Mouse (Mus musculus) intestine, postnatal 0 days (tissue): ENCODE measurements around the gene Tspan17. TPM values are rescaled to one million over a fixed set of nuclear protein-coding genes. Genes with fewer than 3 reads are reported as not detected.

Experiments used
- ATAC-seq: fragments of 200-750 bp; cut with Nextera tagmentation; 2 replicates; pipeline ENCODE4 v1.8.0; 2017; ENCODE audit warnings: mild to moderate bottlenecking, moderate TSS enrichment, moderate library complexity
- H3K27ac ChIP-seq: fragments of 300-500 bp; sonication (generic); 2 replicates; pipeline ENCODE4 v1.5.1; 2014; ENCODE audit warnings: mild to moderate bottlenecking, low read depth, low read length, moderate library complexity
- H3K27me3 ChIP-seq: fragments of 300-500 bp; sonication (generic); replicated peaks from 2 replicates; pipeline ENCODE4 v1.6.1; 2014; ENCODE audit warnings: low read length, mixed read lengths; ENCODE audit not compliant: control insufficient read depth, insufficient read depth
- H3K36me3 ChIP-seq: fragments of 300-500 bp; sonication (generic); 2 replicates; pipeline ENCODE4 v1.6.1; 2014; ENCODE audit warnings: mild to moderate bottlenecking, moderate library complexity; ENCODE audit not compliant: control insufficient read depth, insufficient read depth
- H3K4me1 ChIP-seq: fragments of 300-500 bp; sonication (generic); replicated peaks from 2 replicates; pipeline ENCODE4 v1.6.1; 2014; ENCODE audit warnings: antibody characterized with exemption, low read length, mixed read lengths; ENCODE audit not compliant: control insufficient read depth, insufficient read depth
- H3K4me2 ChIP-seq: fragments of 300-500 bp; sonication (generic); replicated peaks from 2 replicates; pipeline ENCODE4 v1.6.1; 2014; ENCODE audit warnings: low read depth, mild to moderate bottlenecking, moderate library complexity
- H3K4me3 ChIP-seq: fragments of 300-500 bp; sonication (generic); 2 replicates; pipeline ENCODE4 v1.5.1; 2014; ENCODE audit warnings: low read depth, low read length
- H3K9ac ChIP-seq: fragments of 300-500 bp; sonication (generic); 2 replicates; pipeline ENCODE4 v1.6.1; 2014; ENCODE audit warnings: mild to moderate bottlenecking, low read depth, low read length
- H3K9me3 ChIP-seq: fragments of 300-500 bp; sonication (generic); 2 replicates; pipeline ENCODE4 v1.6.1; 2016; ENCODE audit warnings: mixed run types; ENCODE audit not compliant: control insufficient read depth
- CTCF ChIP-seq: sonication (generic); IDR thresholded peaks from 2 replicates; pipeline ENCODE4 v1.5.1; 2016; ENCODE audit warnings: low read depth, mild to moderate bottlenecking, control low read depth, antibody characterized with exemption, moderate library complexity
- WGBS: fragments of 180-500 bp; shearing (Covaris S2); extraction: QIAGEN DNeasy Blood & Tissue Kit; methylation state at CpG from one replicate; pipeline ENCODE4 v1.1.7; 2014; 5-methylcytosine and 5-hydroxymethylcytosine counted together
- polyA plus RNA-seq: library from polyadenylated mRNA; unstranded; fragments of >200 nt; fragmentation: Nextera tagmentation; extraction: Ambion mirVana; gene quantifications from 2 replicates; pipeline ENCODE4 v1.2.1, GENCODE M21; 2015

Gene Tspan17
- polyA plus RNA-seq, 1 experiment from 2014 or later, result 15.2 TPM

DNA sequence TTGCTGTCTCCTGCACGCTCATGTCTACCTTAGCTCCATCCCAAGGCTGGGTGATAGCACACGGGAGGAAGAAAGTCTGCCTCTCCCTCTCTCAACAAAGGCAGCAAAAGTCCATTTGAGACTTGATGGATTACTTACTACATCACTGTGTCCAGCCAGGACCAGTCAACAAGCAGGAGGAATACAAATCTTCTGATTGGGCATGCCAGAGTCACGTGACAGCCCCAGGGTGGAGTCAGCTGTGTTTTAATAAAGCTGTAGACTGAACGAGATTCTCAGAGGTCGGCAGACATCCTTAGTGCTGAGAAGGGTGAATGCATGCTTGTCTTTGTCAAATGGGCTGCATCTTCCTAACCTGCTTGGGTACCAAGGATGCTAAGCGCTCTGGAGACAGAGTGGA is 50.0 kb downstream of the Tspan17 start:
- no peak for TF ChIP-seq CTCF
- no peak overlapping the region for H3K27ac ChIP-seq
- H3K36me3 ChIP-seq, result no peaks in the 10 kb centered on the region
- ATAC-seq, result no peak
- H3K27me3 ChIP-seq, result no peaks in the 10 kb centered on the region
- WGBS, result 62% methylated on average over 6 of the region's 6 CpGs
- H3K4me2 ChIP-seq, result no peak overlapping the region
- no peak overlapping the region for H3K9ac ChIP-seq
- no peaks in the 10 kb centered on the region for H3K9me3 ChIP-seq
- no peaks in the 10 kb centered on the region for H3K4me1 ChIP-seq
- H3K4me3 ChIP-seq, result no peak overlapping the region

DNA sequence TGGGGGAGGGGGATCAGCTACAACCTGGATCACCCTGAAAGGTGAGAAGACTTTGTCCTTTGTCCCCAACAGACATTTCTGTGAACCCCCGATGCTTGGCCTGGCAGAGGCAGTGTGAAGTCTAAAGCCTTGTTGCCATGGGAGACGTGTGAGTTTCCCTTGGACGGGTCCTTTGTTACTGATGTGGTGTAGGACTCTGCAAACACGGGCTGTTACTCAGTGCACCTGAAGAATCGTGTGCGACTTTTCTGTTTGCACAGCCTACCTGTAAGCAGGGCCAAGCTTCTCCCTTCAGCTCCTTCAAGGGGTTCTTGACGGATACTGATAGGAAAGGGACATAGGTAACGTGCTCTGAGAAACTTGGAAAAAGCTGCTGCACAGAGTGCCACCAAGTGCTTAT is 55.4 kb downstream of the Tspan17 start:
- H3K27ac ChIP-seq, result no peak overlapping the region
- no peaks in the 10 kb centered on the region for H3K9me3 ChIP-seq
- H3K36me3 ChIP-seq, result no peaks in the 10 kb centered on the region
- TF ChIP-seq CTCF, result no peak
- no peak overlapping the region for H3K9ac ChIP-seq
- H3K4me1 ChIP-seq, result no peaks in the 10 kb centered on the region
- no peaks in the 10 kb centered on the region for H3K27me3 ChIP-seq
- WGBS, result 29% methylated on average over 8 of the region's 8 CpGs
- H3K4me2 ChIP-seq, result no peak overlapping the region
- ATAC-seq, result no peak
- no peak overlapping the region for H3K4me3 ChIP-seq

Other genes with a start within 250 kb of the Tspan17 start
- 99.5 and 99.6 TPM in 2 replicates for gene 4833439L19Rik, start 223.9 kb upstream of the Tspan17 start, polyA plus RNA-seq
- 9.3 and 11.3 TPM in 2 replicates for gene Arl10, start 214.4 kb upstream of the Tspan17 start, polyA plus RNA-seq
- gene Nop16, start 199.3 kb upstream of the Tspan17 start, polyA plus RNA-seq, result 25.3 and 25.7 TPM in 2 replicates
- gene Higd2a, start 199.2 kb upstream of the Tspan17 start, polyA plus RNA-seq, result 289 and 298 TPM in 2 replicates
- gene Cltb, start 178.0 kb upstream of the Tspan17 start, polyA plus RNA-seq, result 154 and 158 TPM in 2 replicates
- gene Faf2, start 167.6 kb upstream of the Tspan17 start, polyA plus RNA-seq, result 43.9 and 45.9 TPM in 2 replicates
- gene Rnf44, start 95.5 kb upstream of the Tspan17 start, polyA plus RNA-seq, result 73.0 and 75.1 TPM in 2 replicates
- gene Cdhr2, start 87.9 kb upstream of the Tspan17 start, polyA plus RNA-seq, result 267 and 292 TPM in 2 replicates
- 0.50 and 0.59 TPM in 2 replicates for gene Gprin1, start 39.5 kb upstream of the Tspan17 start, polyA plus RNA-seq
- 0.22 and 0.37 TPM in 2 replicates for gene Sncb, start 22.8 kb upstream of the Tspan17 start, polyA plus RNA-seq
- gene Eif4e1b, start 5.4 kb upstream of the Tspan17 start, polyA plus RNA-seq, result not detected in 2 replicates
- gene Unc5a, start 160.0 kb downstream of the Tspan17 start, polyA plus RNA-seq, result 0.90 and 1.1 TPM in 2 replicates
- gene Hk3, start 232.0 kb downstream of the Tspan17 start, polyA plus RNA-seq, result 0.77 and 0.81 TPM in 2 replicates